Mouse (Mus musculus) left cerebral cortex, postnatal 14 days (tissue): ENCODE measurements around the gene Pygo2. TPM values are rescaled to one million over a fixed set of nuclear protein-coding genes. Genes with fewer than 3 reads are reported as not detected.
"Not testable (repeated sequence)": the region's sequence is repeated elsewhere in the genome, so short reads cannot be mapped to it uniquely, and the experiment has no call there.

ENCODE experiments used
- DNase-seq, 2 experiments: peaks; one replicate each; pipeline ENCODE4 v3.0.0; 2021 to 2022; ENCODE audit warnings: low spot score in 2 of 2, mixed read lengths in 1 of 2
- intact Hi-C: fragments of 180-260 bp; cut with DNase I; formaldehyde crosslinking; loops from one replicate; pipeline ENCODE4 v1.15.1; 2025
- total RNA-seq, 2 experiments: library from RNA; stranded (reverse); gene quantifications; 2 replicates each; pipeline ENCODE4 v1.2.3; 2021

Pygo2 gene
- total RNA-seq, 2 experiments from 2014 or later: 52.7 to 60.6 TPM

GRCm38 (mm10) chr3:89418170-89418860 lies 11.7 kb upstream of the Pygo2 start, which contains the start of the genes Cks1b and Shc1:
TSS of gene Cks1b (minus strand) at chr3:89418383.
TSS of gene Shc1 (plus strand) at chr3:89418443.
- intact Hi-C loops: no loop called here
- DNase-seq: peak; percentile 94 to 98

DNA sequence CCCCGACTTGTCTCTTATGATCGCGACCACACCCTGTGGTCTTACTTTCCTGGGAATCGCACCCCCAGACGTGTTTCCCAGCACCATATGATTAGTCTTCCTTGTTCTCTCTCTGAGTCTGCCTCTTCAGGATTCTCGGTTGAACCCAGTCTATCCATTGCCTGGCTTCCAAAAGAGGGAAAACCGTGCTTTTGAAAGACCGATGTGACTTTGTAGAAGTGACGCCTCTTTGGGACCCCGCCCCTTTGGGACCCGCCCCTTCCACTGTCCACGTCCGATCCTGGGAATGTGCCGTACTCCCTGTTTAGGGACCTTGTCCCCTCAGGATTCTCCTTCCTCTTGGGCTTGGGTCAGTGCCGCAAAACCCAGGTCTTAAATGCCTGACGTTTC lies 11.2 kb upstream of the Pygo2 start:
- intact Hi-C loops: no loop called here
- DNase-seq: peak in 1 of 2 experiments; percentile 27

DNA sequence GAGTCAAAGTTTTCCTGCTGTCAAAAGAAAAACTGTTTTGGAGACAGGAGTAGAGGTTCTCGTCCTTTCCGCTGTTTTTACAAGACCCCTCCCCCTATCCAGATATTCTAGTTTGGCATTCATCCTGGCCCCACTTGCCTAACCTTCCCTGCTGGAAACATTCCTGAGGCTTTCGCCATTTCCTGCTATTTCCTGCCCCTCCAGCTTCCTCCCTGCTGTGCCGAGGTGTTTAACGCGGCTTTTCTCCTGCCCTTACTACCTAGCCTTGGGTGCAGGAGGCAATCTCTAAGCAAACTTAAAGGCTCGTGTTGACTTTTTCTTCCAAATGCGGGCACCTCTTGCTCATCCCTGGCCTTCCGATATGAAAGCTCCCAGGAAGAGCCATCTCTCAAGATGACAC lies 10.4 kb upstream of the Pygo2 start:
- no peak for DNase-seq
- intact Hi-C loops: no loop called here

- intact Hi-C loops: no loop called here
- no peak for DNase-seq
Measured at GRCm38 (mm10) chr3:89419981-89420380, 10.0 kb upstream of the Pygo2 start.

DNA sequence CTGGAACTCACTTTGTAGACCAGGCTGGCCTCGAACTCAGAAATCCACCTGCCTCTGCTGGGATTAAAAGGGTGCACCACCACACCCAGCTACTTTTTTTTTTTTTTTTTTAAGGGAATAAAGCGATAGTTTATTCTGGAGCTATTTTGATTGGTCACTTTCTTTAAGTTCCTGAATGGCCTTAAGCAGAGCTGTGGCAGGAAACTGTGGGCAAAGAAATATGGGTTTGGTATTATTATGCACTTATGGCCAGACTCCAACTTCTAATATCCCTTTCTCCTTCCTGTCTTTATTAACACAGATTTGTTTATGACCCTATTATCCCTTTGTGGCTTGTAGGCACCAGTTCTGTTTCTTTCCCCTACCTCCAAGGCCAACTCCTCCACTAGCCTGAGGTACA lies 9.6 kb upstream of the Pygo2 start:
- intact Hi-C loops: no loop called here
- DNase-seq: no peak

GRCm38 (mm10) chr3:89421002-89421774 lies 8.8 kb upstream of the Pygo2 start:
- DNase-seq: peak; percentile 72 to 76
- intact Hi-C loops: no loop called here

DNA sequence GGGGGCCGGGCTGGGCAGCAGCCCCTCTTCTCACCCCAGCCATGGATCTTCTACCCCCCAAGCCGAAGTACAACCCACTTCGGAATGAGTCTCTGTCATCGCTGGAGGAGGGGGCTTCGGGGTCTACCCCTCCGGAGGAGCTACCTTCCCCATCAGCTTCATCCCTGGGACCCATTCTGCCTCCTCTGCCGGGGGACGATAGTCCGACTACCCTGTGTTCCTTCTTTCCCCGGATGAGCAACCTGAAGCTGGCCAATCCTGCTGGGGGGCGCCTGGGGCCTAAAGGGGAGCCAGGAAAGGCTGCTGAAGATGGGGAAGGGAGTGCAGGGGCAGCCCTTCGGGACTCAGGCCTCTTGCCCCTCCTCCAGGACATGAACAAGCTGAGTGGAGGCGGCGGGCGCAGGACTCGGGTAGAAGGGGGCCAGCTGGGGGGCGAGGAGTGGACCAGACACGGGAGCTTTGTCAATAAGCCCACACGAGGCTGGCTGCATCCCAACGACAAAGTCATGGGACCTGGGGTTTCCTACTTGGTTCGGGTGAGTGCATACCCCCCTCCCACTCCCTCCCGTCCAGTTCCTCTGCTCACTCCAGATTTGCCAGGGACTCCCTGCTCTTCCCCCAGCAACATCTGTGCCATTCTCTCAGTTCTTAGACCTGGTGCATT lies 8.1 kb upstream of the Pygo2 start:
- no peak for DNase-seq
- intact Hi-C loops: no loop called here

- DNase-seq: no peak
- intact Hi-C loops: no loop called here
Measured at GRCm38 (mm10) chr3:89422556-89423205, 7.3 kb upstream of the Pygo2 start.

DNA sequence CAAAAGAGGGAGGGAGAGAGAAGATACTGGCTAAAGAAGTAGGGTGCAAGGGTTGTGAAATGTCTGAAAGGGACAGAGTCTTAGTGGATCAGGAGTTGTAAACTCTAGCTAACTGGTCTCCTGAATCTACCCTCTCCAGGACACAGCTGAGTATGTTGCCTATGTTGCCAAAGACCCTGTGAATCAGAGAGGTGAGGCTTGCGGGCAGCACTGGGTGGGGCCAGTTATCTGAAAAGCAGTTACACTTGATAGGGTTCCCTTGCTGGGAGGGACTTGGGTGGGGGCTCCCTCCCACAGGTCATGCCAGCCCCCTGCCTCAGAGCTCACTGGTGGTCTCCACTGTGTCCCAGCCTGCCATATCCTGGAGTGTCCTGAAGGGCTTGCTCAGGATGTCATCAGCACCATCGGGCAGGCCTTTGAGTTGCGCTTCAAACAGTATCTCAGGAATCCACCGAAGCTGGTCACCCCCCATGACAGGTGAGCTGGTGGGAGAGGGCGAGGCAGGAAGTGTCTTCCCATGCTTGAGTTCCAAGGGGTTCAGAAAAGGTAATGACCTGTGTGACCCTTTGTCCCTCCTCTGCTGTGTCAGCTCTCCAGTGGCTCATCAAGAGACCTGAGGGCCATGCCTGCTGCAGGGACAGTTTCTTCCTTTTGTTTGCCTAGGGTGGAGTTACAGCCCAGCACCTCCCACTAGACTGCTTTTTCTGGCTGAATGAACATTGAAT lies 5.4 kb upstream of the Pygo2 start:
- DNase-seq: no peak
- intact Hi-C loops: no loop called here

DNA sequence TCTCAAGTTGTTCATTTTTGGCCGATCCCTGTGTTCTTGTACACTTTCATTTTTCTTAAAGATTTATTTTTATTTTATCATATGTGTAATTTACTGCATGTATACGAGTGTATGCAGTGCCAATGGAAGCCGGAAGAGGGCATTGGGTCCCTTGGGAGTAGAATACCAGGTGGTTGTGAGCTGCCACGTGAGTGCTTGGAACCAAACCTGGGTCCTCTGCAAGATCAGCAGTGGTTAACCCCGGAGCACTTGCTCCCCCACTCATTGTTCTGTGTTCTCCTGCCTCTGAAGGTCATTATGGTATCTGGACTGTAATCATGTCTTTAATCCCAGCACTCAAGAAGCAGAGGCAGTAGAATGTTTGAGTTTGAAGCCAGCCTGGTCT lies 4.9 kb upstream of the Pygo2 start:
- intact Hi-C loops: no loop called here
- DNase-seq: no peak

DNA sequence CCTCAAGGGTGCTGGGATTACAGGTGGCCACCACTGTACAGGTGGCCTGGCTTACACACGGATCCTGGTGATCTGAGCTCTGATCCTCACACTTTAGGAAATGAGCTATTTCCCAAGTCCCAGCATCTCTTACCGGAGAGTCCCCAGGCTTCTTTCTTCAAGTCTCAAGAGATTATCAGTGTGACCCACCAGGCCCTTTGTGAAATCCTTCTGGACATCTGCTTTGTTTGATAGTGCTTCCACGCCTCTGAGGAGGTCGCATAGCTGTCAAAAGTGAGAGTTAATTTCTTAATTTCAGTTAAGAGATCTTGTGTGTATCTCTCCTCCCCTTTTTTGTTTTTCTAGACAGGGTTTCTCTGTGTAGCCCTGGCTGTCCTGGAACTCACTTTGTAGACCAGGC lies 4.1 kb upstream of the Pygo2 start:
- DNase-seq: no peak
- intact Hi-C loops: no loop called here

DNA sequence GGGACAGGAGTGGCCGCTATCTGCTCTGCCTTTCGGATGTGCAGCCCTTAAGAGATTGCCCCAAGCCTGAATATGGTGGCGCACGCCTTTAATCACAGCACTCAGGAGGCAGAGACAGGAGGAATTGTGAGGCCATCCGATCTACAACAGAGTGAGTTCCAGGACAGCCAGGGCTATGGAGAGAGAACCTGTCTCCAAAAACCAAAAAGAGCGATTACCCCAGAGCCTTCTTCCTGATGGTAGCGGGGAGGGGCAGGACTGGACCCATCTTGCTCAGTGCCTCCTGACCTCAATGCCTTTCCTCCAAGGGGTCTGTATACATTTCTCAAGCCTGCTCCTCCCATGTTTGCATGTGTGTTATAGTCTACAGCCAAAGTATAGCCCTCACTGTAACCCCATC lies 993 bp upstream of the Pygo2 start:
- DNase-seq, intact Hi-C loops: not testable (repeated sequence)

DNA sequence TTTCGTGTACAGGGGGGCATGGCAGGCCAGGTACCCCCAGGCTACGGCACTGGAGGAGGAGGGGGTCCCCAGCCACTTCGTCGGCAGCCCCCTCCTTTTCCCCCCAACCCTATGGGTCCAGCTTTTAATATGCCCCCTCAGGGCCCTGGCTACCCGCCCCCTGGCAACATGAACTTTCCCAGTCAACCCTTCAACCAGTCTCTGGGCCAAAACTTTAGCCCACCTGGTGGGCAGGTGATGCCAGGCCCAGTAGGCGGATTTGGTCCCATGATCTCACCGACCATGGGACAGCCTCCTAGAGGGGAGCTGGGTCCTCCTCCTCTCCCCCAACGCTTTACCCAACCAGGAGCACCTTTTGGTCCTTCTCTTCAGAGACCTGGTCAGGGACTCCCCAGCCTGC lies 2.6 kb downstream of the Pygo2 start:
- DNase-seq: no peak
- intact Hi-C loops: no loop called here

GRCm38 (mm10) chr3:89434532-89434931 lies 4.5 kb downstream of the Pygo2 start:
- DNase-seq: no peak
- intact Hi-C loops: no loop called here

- DNase-seq: no peak
- intact Hi-C loops: no loop called here
Measured at GRCm38 (mm10) chr3:89435041-89435440, 5.0 kb downstream of the Pygo2 start.

DNA sequence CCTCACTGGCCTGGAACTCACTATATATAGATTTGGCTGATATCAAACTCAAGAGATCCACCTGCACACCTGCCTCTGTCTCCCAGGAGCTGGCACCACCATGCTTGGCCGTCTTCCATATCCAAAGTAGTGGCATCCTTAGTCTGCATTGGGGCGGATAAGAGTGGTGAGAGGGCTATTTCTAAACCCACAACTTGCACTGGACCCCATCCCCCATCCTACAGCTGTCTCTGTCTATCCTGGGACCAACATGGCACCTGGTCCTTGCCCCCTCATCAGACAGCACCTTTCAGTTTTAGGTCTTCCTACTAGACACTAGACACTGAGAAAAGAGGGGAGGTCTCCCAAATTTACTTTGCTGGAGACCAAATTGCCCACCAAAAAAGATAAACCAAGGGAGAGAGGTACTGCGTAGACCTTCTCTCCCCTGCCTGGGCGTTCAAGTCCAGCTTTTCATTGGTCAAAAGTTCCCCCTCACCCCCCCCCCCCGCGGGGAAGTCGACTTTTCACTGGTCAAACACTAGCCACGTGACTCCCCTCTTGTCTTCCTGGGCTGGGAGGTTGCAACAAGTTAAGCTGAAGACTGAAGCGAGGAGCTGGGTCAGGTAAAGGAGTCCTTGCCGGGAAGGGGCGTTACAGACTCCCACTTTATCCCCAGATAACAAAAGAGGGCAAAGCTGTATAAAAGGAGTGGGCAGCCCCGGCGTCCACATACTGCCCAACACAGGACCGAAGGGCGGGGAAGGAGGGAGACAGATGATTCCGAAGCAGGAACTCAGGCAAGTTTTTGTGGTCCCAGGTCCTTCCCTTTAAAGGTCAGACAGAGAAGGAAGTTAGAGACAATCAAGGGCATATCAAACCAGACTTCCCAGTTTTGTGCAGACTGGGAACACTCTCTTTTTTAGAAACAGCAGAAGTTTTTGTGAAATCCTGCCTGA lies 6.4 kb downstream of the Pygo2 start, which contains the start of gene Pbxip1:
Gene Pbxip1, plus strand, starts transcription at position 531 of the 938 bp plus-strand sequence.
- DNase-seq: peak in 1 of 2 experiments; percentile 30
- intact Hi-C loops: no loop called here

DNA sequence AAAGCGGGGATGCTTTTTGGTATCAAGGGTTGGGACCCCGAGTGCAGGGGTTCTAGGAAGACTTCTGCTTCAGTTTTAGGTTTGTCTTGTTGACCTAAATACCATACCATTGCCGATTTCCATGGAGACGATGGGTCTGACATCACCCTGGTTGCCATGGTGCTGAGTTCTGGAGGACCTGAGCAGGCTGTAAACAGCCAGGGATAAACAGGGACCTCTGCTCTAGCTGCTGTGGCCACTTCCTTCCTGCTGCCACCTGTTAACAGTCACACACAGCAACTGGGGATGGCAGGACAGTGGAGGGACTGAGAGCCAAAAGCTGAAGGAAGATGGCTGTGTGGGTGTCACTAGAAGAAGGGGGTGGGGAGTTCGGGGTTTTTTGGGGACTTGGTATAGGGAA lies 7.3 kb downstream of the Pygo2 start:
- DNase-seq: peak; percentile 34 to 47
- intact Hi-C loops: no loop called here

GRCm38 (mm10) chr3:89440691-89441090 lies 10.7 kb downstream of the Pygo2 start:
- no peak for DNase-seq
- intact Hi-C loops: no loop called here
